Mouse (Mus musculus): Measurements from ENCODE around the gene Cdkal1.

DNA sequence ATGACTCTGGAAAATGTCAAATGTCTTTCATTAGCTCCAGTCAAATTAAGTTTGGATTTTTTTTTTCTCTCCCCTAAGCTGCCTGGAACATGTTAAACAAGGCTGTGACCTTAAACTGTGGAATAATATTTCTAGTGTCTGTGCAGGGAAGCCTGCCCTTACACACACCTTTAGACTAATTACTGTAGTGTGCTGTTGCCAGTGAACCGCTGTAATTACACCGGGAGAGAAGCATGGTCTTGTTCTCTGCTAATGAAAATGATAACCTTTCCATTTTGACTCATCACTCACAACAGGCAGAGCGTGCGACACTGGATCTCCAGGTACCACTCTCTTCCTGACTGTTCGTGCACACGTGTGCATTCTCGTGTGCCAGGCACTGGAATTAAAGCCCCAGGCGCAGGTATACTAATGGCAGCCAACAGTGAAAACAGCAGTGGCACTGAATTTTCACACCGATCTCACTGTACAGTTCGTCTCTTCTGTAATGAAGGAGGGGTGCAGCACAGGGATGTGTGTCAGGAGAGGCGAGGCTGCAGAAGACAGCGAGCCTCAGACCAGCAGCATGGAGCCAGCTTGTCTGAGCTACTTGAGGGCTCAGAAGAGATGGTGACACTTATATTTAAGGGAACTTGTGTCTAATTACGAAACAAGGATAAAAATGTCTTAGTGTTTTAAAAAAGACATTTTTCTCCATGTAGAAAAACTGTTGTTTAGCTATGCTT, 490.4 kb downstream of the Cdkal1 start:
- no peak for TF ChIP-seq CTCF (conservative IDR thresholded peaks at IDR 0.05; ENCODE audit: low read length)
- no peak for TF ChIP-seq POU5F1 (IDR thresholded peaks at IDR 0.05; ENCODE audit: borderline replicate concordance, low read length)
- TF ChIP-seq NANOG (IDR thresholded peaks at IDR 0.05; ENCODE audit: borderline replicate concordance, low read length): no peak

Data from E14TG2a.4 (cell line).